Mouse (Mus musculus) forebrain, postnatal 0 days (tissue): ENCODE data around the gene Scyl1. TPM values are rescaled to one million over a fixed set of nuclear protein-coding genes. Genes with fewer than 3 reads are reported as not detected.

ENCODE experiments used
- ATAC-seq: fragments of 200-750 bp; cut with Nextera tagmentation; 2 replicates; pipeline ENCODE4 v1.8.0; 2017; ENCODE audit warnings: mild to moderate bottlenecking, moderate library complexity
- DNase-seq: peaks from one replicate; pipeline ENCODE4 v3.0.0-alpha.2; 2015
- H3K27ac ChIP-seq: fragments of 300-500 bp; sonication (generic); 2 replicates; pipeline ENCODE4 v1.5.1; 2014; ENCODE audit warnings: low read depth, mild to moderate bottlenecking, antibody characterized with exemption, low read length, moderate library complexity, mixed read lengths
- H3K27me3 ChIP-seq: fragments of 300-500 bp; sonication (generic); 2 replicates; pipeline ENCODE4 v1.6.1; 2014; ENCODE audit warnings: mild to moderate bottlenecking, low read length, mixed read lengths; ENCODE audit not compliant: insufficient read depth
- H3K36me3 ChIP-seq: fragments of 300-500 bp; sonication (generic); 2 replicates; pipeline ENCODE4 v1.6.1; 2014; ENCODE audit warnings: mild to moderate bottlenecking, moderate library complexity; ENCODE audit not compliant: insufficient read depth
- H3K4me1 ChIP-seq: fragments of 300-500 bp; sonication (generic); 2 replicates; pipeline ENCODE4 v1.6.1; 2014; ENCODE audit warnings: antibody characterized with exemption; ENCODE audit not compliant: insufficient read depth
- H3K4me2 ChIP-seq: fragments of 300-500 bp; sonication (generic); 2 replicates; pipeline ENCODE4 v1.6.1; 2014; ENCODE audit warnings: low read depth, mild to moderate bottlenecking, moderate library complexity
- H3K4me3 ChIP-seq: fragments of 300-500 bp; sonication (generic); 2 replicates; pipeline ENCODE4 v1.5.1; 2014; ENCODE audit warnings: low read depth, low read length, mixed read lengths
- H3K9ac ChIP-seq: fragments of 300-500 bp; sonication (generic); 2 replicates; pipeline ENCODE4 v1.6.1; 2014; ENCODE audit warnings: mild to moderate bottlenecking
- H3K9me3 ChIP-seq: fragments of 300-500 bp; sonication (generic); 2 replicates; pipeline ENCODE4 v1.6.1; 2016; ENCODE audit warnings: low read length
- CTCF ChIP-seq: sonication (generic); IDR thresholded peaks from 2 replicates; pipeline ENCODE4 v1.5.1; 2016; ENCODE audit warnings: antibody characterized with exemption, control low read depth, low read depth
- WGBS: fragments of 180-500 bp; shearing (Covaris S2); extraction: QIAGEN DNeasy Blood & Tissue Kit; methylation state at CpG from one replicate; pipeline ENCODE4 v1.1.7; 2014; 5-methylcytosine and 5-hydroxymethylcytosine counted together
- polyA plus RNA-seq: library from polyadenylated mRNA; unstranded; fragments of >200 nt; fragmentation: Nextera tagmentation; extraction: Ambion mirVana; gene quantifications from 2 replicates; pipeline ENCODE4 v1.2.1, GENCODE M21; 2015
- total RNA-seq: library from RNA; depleted of rRNA; stranded (reverse); fragments of >200 nt; gene quantifications from 2 replicates; pipeline ENCODE4 v1.2.3, GENCODE M21; 2014

Scyl1 gene
- total and polyA plus RNA-seq, 2 experiments from 2014 or later, result 68.8 to 98.1 TPM

DNA sequence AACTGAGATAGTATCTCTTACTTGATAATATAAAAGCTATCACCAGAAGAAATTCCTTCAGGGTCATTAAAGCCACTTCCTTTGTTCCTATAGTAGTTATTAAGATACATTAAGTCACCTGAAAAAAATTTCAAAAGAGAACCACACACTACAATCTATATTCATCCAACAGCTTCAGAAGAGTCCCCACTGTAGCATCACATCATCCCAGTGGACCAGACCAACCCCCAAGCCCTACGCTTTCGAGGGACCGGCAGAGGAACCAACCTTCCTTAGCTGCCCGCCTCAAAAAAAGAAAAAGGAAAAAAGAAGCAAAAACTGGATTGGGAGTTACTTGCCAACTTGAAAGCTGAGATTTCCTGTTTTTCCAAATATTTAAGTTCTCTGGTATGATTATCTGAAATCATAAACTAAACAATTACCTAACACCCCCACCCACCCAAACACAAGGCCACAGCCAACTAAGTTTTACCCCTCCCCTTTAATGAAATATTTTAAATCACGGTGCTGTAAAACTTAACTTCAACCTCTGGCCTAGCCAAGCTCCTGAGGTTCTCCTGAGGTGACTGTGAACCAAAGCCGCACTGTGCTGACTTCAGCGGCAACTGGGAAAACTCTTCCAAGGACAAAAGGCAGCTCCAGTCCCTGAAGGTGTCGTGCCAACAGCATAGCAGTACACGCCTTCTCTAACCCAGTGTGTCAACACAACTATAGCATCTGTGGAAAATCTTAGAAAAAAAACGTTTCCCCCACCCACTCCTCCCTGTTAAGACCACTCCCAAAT lies 28.5 kb upstream of the Scyl1 start:
- Histone ChIP-seq H3K27me3 (no peaks in the 10 kb centered on the region), H3K4me2 (peak overlapping the region; percentile 90), H3K9ac (peak overlapping the region; percentile 97), H3K4me3 (peak overlapping the region; percentile 86), H3K9me3 (no peaks in the 10 kb centered on the region), H3K36me3 (peaks cover 32% of the 10 kb centered on the region), H3K27ac (peak overlapping the region; percentile 59), H3K4me1 (peaks cover 15% of the 10 kb centered on the region)
- 0% methylated on average over 10 of the region's 10 CpGs for WGBS
- ATAC-seq (no peak), DNase-seq (no peak)
- TF ChIP-seq CTCF, result no peak

DNA sequence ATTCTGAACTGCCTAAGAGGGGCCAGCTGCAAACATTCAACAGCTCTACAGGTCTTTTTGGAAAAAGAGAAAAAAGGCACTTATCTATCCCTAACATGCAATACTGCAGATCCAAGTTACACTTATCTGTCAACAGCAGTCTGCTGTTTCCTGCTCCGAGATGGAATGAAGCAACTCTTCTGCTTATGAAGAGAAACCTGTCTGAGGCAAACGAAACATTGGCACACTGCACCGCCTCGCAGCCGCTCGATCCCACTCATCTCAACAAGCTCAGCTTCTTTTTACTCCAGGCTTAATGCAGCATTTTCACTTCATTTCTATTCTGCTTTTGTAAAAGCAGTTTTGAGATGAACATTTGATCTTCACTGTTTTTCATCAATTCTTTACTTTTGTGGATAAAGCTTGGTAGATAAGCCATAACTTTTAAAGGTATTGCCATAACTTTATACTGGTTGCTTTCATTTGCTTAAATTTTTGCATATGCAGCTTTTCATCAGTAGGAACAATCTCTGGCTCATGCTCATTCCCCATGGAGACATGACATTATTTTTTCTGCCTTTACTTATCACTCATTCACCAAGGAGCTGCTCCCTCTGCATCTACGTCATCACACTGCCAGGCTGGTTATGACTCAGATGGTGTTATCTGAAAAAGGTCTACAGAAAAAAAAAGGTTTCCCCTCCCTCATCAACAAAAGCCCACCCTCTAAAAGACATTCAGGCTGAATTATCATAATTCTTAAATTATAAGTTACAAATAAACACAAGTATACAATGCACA lies 27.7 kb upstream of the Scyl1 start:
- Histone ChIP-seq H3K4me2 (peak overlapping the region; percentile 90), H3K9me3 (no peaks in the 10 kb centered on the region), H3K4me3 (peak overlapping the region; percentile 86), H3K4me1 (peaks cover 8% of the 10 kb centered on the region), H3K36me3 (peaks cover 39% of the 10 kb centered on the region), H3K27me3 (no peaks in the 10 kb centered on the region), H3K27ac (no peak overlapping the region), H3K9ac (peak overlapping the region; percentile 97)
- DNase-seq (no peak), ATAC-seq (no peak)
- WGBS, result under 1% methylated on average over 7 of the region's 7 CpGs
- TF ChIP-seq CTCF, result no peak

DNA sequence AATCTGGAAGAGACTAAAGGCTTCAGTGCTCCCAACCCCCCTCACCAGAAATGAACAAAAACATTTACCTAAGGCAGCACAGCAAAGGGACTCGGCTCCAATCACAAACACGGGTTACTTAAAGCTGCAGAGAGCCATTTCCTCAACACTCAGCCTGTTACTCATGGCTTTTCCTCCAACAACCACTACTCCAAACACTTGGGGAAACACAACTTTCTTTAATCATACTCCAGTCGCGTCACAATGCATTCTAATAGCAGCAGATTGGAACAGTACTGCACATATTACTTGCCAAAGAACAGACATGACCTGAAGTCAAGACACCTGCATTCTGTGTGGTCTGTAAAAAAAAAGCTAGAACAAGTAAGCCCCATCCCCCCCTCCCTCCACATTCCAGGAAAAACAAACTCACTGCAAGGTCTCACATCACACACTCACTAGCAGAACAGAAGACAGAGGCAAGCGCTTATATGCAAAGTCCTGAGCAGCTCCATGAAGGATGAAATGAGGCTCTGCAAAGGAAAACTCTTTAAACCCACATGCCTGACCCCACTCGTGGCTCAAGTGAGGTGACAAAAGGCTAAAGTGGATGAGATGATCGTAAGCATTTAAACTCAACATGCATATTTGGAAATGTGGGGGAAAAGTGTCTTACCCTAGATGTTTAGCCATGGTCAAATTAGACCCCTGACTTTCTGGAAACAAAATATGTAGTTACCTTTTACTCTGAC lies 26.3 kb upstream of the Scyl1 start:
- ATAC-seq (no peak), DNase-seq (no peak)
- TF ChIP-seq CTCF, result no peak
- peak overlapping the region; percentile 90 for H3K4me2 ChIP-seq
- no peaks in the 10 kb centered on the region for H3K27me3 ChIP-seq
- peaks cover 6% of the 10 kb centered on the region for H3K4me1 ChIP-seq
- H3K27ac ChIP-seq, result no peak overlapping the region
- 3% methylated on average over 7 of the region's 7 CpGs for WGBS
- peak overlapping the region; percentile 86 for H3K4me3 ChIP-seq
- peaks cover 40% of the 10 kb centered on the region for H3K36me3 ChIP-seq
- no peaks in the 10 kb centered on the region for H3K9me3 ChIP-seq
- peak overlapping the region; percentile 97 for H3K9ac ChIP-seq

DNA sequence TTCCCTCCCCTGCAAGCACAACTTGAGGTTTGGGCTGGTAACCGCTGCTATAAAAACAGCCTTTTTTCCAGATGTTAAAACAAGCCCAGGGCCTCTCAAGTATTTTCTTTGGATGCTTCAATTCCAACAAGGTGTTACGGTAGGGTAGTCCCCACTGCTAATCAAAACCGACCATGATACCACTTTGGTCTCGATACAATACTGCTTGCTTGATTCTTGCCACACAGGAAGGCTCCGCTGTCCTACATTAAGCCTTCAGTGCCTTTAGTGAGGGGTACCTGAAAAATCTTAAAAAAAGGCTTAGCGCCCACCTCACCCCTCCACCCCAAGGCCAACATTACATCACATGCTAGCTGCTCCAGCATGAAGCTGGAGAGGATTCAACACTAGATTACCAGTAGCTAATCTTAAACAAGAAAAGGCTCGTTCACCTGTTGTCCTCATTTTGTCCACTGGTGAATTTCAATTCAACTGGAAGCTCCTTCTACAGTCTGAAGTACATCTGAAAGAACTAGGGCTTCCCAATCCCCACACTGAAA lies 25.4 kb upstream of the Scyl1 start:
- 46% methylated on average over 7 of the region's 7 CpGs for WGBS
- H3K27me3 ChIP-seq, result no peaks in the 10 kb centered on the region
- DNase-seq, result no peak
- peak overlapping the region; percentile 97 for H3K9ac ChIP-seq
- H3K4me3 ChIP-seq, result peak overlapping the region; percentile 86
- TF ChIP-seq CTCF, result no peak
- no peaks in the 10 kb centered on the region for H3K9me3 ChIP-seq
- ATAC-seq, result no peak
- peaks cover 6% of the 10 kb centered on the region for H3K4me1 ChIP-seq
- H3K36me3 ChIP-seq, result peaks cover 40% of the 10 kb centered on the region
- H3K4me2 ChIP-seq, result peak overlapping the region; percentile 90
- no peak overlapping the region for H3K27ac ChIP-seq

DNA sequence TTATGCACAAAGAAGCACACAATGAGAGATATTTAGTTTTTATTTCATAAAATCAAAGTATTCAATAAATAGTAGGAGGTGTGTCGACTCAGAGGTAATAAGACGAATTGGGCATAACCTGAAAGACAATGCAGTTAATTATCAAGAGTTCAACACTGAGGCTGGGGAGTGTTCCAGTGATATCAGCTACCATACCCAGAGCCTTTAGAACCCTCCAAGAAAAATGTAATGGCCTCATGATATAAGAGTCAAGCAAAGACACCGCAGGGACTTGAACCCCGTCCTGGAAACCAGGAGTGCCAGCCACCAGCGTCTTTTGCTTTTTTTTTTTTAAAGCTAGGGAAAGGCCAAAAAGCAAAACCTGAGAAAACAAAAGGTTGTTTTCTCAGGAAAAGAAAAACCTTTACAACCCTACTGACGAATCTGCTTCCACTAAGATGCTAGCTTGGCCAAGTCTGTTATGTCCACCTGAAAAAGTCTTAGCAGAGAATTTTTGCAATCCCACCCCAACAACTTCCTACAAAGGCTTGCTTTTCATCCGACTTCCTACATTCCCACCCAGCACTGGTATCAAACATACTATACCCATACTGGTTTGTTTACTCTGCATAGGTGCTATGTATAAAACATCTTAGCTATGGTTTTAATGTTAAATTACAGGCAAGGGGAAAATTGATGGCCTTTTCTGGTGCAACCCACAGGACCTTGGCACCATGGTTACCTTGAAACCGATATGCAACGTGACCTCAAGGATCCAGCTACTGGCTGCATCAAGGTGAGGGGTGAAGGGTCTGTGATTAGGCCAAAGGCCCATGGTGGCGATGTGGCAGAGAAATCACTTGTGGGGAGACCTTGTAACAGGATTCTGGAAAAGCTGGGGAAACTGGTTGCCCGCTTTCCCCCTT lies 24.7 kb upstream of the Scyl1 start:
- DNase-seq, result no peak
- Histone ChIP-seq H3K27ac (no peak overlapping the region), H3K9ac (peak overlapping the region; percentile 97), H3K4me1 (peaks cover 6% of the 10 kb centered on the region), H3K9me3 (no peaks in the 10 kb centered on the region), H3K36me3 (peaks cover 40% of the 10 kb centered on the region), H3K4me3 (peak overlapping the region; percentile 86), H3K4me2 (peak overlapping the region; percentile 90), H3K27me3 (no peaks in the 10 kb centered on the region)
- ATAC-seq, result no peak
- no peak for TF ChIP-seq CTCF
- 46% methylated on average over 11 of the region's 11 CpGs for WGBS
